Mouse (Mus musculus) liver, postnatal 0 days (tissue): Measurements from ENCODE around the gene Gm17018.

Experiments
- CTCF ChIP-seq: sonication (generic); IDR thresholded peaks from 2 replicates; pipeline ENCODE4 v1.5.1; 2016; ENCODE audit warnings: antibody characterized with exemption, low read depth
- EP300 ChIP-seq: IDR thresholded peaks from 2 replicates; pipeline ENCODE4 v1.6.1; 2016; ENCODE audit warnings: antibody characterized with exemption, low read depth, mild to moderate bottlenecking

DNA sequence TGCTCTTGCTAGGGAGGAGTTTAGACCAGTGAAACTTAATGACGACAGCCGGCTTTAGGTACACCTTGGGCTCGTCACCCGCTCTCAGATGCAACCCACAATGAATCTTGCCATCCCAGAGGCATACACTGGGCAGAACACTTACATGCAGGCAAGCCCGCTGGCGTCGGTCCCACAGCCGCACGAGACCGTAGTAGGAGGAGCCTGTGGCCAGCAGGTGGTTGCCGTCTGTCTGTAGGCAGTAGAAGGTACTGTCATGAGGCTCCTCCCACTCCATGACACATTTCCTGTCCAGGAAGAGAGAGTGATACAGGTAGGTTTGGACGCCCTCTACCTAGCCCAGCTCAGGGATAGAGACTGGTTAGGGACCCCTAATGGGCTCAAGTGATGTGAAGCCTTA is 18.6 kb downstream of the Gm17018 start:
- no peak for TF ChIP-seq CTCF
- no peak for TF ChIP-seq EP300
